Mouse (Mus musculus) cerebellum, adult 18-20 months (tissue): ENCODE results near the gene Cobll1.
A peak's percentile ranks its signal among the peaks of the same experiment; 100 is the strongest.

ENCODE experiments used
- DNase-seq, 2 experiments: peaks; one replicate each; pipeline ENCODE4 v3.0.0; 2021

Gene Cobll1

GRCm38 (mm10) chr2:65236644-65237043 lies 2.6 kb downstream of the Cobll1 start:
- no peak for DNase-seq

- no peak for DNase-seq
Measured at GRCm38 (mm10) chr2:65232756-65233535, 6.3 kb downstream of the Cobll1 start.

DNA sequence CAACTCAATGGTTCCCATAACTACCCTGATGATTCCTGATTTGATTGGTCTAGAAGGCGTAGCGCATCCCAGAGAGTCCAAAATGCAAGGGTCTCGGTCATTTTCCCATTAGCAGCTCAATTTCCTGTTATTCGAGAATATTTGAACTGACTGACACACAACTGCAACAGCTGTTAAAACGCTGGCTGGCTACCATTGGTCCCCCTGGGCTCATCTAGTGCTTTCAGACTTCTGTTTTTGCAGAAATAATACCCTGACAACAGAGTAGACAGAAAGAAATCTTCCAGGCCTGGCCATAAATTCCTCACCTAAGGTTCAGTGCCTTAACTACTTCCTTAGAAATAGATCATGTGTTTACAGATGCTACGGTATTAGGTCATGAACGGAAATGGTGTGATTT lies 10.8 kb downstream of the Cobll1 start:
- DNase-seq: no peak

- DNase-seq: no peak
Measured at GRCm38 (mm10) chr2:65227898-65228290, 11.3 kb downstream of the Cobll1 start.

DNA sequence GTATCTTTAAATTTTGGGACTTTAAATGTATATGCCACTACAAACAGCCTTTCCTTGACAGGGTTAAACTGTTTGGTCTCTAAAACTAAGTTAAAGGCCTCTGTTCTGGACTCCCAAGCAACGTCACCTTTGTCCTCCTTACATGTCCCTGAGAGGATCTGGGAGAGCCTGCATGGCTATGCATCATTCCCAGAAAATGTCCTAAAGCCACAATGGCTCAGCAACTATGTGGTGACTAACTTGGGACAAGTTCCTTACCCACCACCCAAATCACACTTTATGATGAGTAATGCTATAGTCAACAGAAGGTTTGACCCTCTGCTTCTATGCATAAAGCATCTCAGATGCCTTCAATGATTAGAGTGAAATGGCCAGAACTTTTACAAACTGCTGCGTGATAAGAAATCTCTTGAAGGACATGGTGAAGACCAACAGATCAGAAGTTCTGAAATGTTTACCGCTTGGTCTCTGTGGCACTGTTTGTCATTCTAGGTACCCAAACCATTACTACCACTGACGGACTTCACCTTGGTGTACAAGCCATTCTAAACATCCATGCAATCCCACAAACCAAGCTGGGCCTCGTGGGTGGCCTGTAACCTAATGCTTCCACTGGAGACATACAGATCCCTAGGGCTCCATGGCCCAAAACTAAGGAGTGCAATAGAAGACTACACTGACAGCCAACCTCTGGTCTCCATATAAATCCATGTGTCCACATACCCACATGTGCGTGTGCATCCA lies 11.9 kb downstream of the Cobll1 start:
- no peak for DNase-seq

DNA sequence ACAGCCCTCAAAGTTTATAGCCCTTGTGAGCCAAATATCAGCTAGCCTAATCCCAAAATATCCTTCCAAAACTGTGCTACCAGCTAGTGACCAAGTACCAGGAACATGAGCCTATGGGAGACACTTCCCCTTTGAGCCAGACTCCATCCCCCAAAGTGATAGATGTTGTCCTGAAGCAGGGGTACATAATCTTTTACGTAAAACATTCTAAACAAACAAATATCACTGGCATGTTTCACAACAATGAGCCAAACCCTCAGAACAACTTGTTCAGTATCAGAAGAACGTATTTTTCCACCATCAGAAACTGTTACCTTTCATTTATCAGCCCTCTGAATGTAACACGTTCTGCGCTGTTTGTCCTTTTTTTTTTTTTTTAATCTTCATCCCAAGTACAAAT lies 12.7 kb downstream of the Cobll1 start:
- DNase-seq: no peak

GRCm38 (mm10) chr2:65223956-65224735 lies 15.1 kb downstream of the Cobll1 start:
- no peak for DNase-seq

DNA sequence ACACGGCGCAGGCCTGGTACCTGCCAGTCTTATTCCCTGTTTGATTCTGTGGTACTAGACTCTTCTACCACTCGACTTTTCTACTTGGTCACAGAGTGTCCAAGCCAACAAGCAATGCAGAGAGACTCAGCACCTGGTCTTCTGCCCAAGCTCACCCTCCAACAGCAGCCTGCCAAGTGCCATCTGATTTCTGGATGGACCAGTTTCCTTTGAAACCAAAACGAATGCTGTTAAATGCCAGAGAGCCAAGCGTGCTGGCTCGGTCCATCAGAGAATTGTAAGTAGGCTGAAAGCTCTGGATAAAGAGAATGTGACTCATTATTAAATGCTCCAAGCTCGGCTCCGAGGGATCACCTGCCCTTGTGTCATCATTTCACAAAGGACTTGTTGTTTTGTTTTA lies 16.2 kb downstream of the Cobll1 start:
- peak; percentile 15 to 21 for DNase-seq

DNA sequence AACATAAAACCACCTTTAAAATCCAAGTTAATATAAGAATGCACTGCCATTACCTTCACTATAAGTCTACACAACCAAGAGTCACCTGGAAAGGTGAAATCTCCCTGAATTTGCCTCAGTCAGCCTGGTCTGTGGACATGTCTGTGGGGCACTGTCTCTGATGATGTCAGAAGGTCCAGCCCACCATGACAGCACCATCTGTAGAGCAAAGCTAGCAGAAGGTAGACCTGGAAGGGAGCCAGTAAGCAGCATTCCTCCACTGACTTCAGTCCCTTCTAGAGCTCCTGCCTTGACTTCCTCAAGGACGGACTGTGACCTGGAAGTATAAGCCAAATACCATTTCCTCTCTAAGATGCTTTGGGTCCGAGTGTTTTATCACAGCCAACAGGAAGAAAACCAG lies 17.6 kb downstream of the Cobll1 start:
- DNase-seq: peak in 1 of 2 experiments; percentile 6

GRCm38 (mm10) chr2:65220563-65220962 lies 18.6 kb downstream of the Cobll1 start:
- DNase-seq: no peak

DNA sequence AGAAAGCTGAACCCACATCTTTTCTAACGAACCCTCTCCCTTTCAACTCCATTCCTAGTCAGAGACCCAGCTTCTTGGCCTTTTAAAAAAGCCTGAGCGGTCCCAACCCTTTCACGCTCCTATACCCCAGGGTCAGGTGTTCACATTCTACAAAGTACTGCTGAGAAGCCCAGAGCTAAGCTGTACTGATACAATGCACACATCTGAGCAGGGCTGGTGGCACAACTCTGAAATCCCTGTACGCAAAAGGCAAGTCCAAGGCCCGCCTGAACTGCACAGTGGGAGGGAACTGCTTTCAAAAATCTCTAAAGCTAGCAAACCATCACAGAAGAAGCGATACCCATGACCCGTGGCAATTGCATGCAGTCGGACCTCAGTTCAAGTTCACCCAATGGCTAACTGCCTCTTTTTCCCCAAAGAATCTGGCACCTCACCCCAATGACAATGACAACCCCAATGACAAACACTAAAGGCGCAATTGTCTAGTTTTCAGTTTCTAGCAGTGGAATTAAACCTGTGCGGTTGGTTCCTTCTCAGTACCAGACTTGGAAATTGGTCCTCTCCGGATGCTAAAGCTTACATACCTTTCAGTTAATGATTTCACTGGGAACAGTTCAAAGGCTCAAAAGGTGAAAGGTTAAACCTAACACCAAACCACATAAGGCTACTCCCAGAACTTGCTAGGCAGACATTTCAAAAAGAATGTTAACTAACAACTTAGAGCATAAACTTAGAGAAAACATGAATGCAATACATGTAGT lies 19.6 kb downstream of the Cobll1 start:
- no peak for DNase-seq

DNA sequence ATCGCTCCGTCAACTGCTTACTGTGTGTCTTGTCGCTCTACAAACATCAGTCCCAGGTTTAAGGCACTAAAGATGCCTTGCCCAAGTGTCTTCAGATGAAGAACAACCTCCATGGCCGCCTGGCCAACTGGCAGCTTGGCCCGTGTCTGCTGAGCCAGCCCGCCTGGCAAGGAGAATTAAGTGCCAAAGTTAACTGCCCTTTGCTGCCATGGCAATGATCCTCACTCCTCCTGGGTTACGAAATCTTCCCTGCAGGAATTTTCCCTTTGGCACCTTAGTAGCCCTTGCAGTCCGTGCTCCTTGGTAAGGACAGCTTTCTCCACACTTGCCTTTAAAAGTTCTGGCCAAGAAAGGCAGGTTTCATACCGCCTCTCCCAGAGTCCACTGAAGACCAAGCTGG lies 20.9 kb downstream of the Cobll1 start:
- DNase-seq: peak; percentile 8 to 19

DNA sequence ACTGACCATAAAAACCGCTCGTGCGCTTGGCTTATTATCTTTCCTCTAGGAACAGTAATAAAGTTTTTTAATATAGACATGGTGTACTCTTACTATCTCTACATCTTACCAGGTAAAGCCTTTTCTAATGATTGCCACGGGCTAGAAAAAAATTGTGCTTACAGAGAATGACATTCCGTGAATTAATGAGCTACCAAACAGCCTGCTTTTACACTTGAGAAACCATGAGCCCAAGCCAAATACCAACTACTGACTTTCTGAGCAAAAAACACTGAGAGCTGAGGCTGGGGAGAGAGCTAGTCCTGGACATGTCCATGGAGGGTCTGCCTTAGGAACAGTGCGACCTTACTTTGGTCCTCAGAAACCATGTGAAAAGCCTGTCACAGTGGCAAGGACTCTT lies 21.5 kb downstream of the Cobll1 start:
- no peak for DNase-seq

GRCm38 (mm10) chr2:65216163-65216562 lies 23.0 kb downstream of the Cobll1 start:
- DNase-seq: no peak

DNA sequence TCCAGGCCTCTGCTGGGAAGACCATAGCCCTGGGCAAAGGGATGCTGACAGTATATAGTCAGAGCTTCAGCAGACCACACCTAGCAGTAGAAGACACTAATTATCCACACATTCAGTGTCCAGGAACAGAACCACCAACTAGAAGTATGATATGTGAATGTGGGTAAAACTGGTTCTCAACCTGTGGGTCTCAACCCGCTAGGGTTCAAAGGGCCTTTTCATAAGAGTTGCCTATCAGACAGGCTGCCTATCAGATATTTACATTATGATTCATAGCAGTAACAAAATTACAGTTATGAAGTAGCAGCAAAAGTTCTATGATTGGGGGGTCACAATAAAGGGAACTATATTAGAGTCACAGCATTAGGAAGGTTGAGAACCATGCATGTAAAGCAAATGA lies 24.6 kb downstream of the Cobll1 start:
- no peak for DNase-seq

DNA sequence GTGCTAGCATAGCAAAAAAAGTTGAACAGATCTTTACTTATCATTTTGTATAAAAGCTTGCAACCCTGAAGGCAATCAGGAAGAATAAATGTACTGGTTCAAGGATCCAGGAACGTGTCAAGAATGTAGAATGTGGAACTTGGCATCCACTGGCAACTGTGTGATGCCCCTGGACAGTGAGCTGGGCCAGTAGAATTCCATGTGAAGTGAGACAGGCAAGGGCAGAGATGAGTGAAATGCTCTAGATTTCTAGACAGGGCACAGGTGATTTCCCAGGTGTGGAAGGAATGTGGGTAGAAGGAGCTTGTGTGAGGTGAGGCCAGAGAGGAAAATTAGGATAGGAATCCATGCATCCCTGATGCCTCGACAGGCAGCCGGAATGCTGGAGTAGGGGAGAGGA lies 25.5 kb downstream of the Cobll1 start:
- DNase-seq: no peak

DNA sequence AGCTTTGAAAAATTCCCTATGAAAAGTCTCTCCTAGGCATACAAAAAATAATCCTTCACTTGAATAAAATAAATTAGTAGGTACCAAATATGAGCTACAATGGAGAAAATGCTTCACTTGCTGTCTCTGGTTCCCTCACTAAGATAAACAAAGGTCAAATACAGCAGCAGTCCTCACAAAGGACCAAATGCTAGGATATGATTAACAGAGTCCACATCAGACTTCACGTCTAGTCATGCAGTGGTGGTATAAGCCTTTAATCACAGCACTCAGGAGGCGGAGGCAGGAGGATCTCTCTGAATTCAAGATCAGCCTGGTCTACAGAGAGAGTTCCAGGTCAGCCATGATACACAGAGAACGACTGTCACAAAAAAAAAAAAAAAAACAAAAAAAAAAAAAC lies 27.6 kb downstream of the Cobll1 start:
- DNase-seq: no peak

DNA sequence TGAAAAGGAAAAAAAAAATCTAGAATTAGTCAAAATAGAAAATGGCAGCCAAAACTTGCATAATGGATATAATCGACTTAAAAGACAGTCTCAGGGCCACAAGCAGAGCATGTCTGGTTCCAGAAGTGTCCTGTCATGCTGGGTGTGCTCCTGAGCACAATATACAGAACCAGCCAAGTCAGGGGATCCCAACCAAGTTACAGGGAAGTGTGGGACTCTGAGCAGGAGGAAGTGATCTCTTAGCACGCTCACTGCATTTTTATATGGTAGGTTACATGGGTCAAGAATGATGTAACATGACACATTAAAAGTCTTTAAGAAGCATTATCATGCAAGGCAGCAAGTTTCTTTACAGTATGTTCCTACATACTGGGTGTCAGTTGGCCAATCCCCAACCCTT lies 31.5 kb downstream of the Cobll1 start:
- DNase-seq: no peak

DNA sequence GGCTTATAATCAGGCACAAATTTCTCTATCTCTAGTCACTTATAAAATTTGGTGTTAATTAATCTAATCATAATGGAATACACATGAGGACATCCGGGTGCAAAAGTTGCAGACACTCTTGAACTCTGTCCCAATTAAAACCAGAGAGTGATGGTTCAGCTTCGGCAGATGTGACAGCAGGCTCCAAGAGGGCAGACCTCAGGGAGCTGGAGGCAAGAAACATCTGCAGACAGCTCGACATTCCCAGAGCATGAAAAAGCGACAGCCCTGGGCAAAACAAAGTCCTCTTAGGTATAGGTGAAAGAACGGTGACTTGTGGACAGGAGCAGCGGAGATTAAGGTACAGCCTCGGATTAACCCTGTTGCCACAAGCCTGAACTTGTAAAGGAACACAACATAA lies 35.5 kb downstream of the Cobll1 start:
- no peak for DNase-seq

DNA sequence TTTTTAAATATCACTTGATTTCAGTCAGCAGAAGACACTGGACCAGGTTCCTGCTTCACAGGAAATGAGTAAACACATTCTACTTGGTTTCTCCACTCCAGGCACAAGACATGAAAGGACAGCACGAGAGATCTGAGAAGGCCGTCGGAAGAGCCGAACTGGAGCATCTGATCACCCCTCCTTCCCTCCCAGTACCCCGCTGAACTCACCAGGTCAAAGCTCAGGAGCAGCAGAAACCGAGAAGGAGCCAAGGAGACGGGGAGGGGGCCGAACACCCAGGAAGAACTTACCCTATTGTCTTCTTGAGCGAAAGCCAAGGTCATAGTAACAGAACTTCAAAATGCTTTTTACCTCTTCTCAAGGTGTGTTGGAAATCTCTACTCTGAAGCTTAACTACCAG lies 39.5 kb downstream of the Cobll1 start:
- DNase-seq: no peak

- no peak for DNase-seq
Measured at GRCm38 (mm10) chr2:65198605-65199004, 40.6 kb downstream of the Cobll1 start.

- no peak for DNase-seq
Measured at GRCm38 (mm10) chr2:65196994-65197393, 42.2 kb downstream of the Cobll1 start.
